Mouse (Mus musculus): Measurements from ENCODE around the gene Cbx4.

GRCm38 (mm10) chr11:119051426-119051825, 34.6 kb downstream of the Cbx4 start:
- TF ChIP-seq CTCF (IDR thresholded peaks at IDR 0.05), result no peak
- TF ChIP-seq POLR2A (IDR thresholded peaks at IDR 0.05; ENCODE audit: insufficient read depth, low read depth, low read length), result no peak
